Mouse (Mus musculus): ENCODE measurements around the gene Dgke.
"Not testable (repeated sequence)": the region's sequence is repeated elsewhere in the genome, so short reads cannot be mapped to it uniquely, and the experiment has no call there.

- not testable (repeated sequence) for TF ChIP-seq RCOR1 (conservative IDR thresholded peaks at IDR 0.05; ENCODE audit: low read depth, low read length); CTCF (conservative IDR thresholded peaks at IDR 0.05 in 1 of 2, IDR thresholded peaks at IDR 0.05 in 1 of 2; ENCODE audit: low read depth in 2 of 2, low read length in 2 of 2); POLR2A (IDR thresholded peaks at IDR 0.05; ENCODE audit: low read depth, low read length); NRF1 (IDR thresholded peaks at IDR 0.05; ENCODE audit: low read depth, low read length); ZMIZ1 (IDR thresholded peaks at IDR 0.05; ENCODE audit: low read depth, low read length); E2F4 (IDR thresholded peaks at IDR 0.05; ENCODE audit: insufficient replicate concordance, low read depth, low read length); ZC3H11A (IDR thresholded peaks at IDR 0.05; ENCODE audit: low read depth, low read length)
Measured at GRCm38 (mm10) chr11:89081906-89082305, 15.3 kb upstream of the Dgke start.
